Mouse (Mus musculus) liver, postnatal 0 days (tissue): ENCODE results near the gene Olfr1413.

Experiments used
- CTCF ChIP-seq: sonication (generic); IDR thresholded peaks from 2 replicates; pipeline ENCODE4 v1.5.1; 2016; ENCODE audit warnings: antibody characterized with exemption, low read depth
- EP300 ChIP-seq: IDR thresholded peaks from 2 replicates; pipeline ENCODE4 v1.6.1; 2016; ENCODE audit warnings: antibody characterized with exemption, low read depth, mild to moderate bottlenecking

GRCm38 (mm10) chr1:92539071-92539470 lies 32.1 kb upstream of the Olfr1413 start:
- TF ChIP-seq CTCF (no peak), EP300 (no peak)
